Mouse (Mus musculus) B cell, adult 67 days (primary cell): ENCODE results near the gene Cort. TPM values are rescaled to one million over a fixed set of nuclear protein-coding genes. Genes with fewer than 3 reads are reported as not detected.

Experiments
- total RNA-seq, 2 experiments: library from RNA; stranded (reverse); gene quantifications; 4 replicates each; pipeline ENCODE4 v1.2.4; 2023

The Cort gene
- 1 to 10 TPM; 5.1 to 7.6 TPM for total RNA-seq

GRCm38 (mm10) chr4:149126663-149127062 is at the start of gene Cort:
Gene Cort (minus strand): TSS chr4:149126763.

GRCm38 (mm10) chr4:149166215-149166946 is 39.8 kb upstream of the Cort start, which contains the start of gene Pgd:
Gene Pgd (minus strand): TSS chr4:149166771.

GRCm38 (mm10) chr4:149136982-149137770 is 10.6 kb upstream of the Cort start, which contains the start of gene Cenps:
Gene Cenps (minus strand): TSS chr4:149137629.

GRCm38 (mm10) chr4:149103875-149104561 is 22.5 kb downstream of the Cort start, which contains the start of gene Dffa:
Gene Dffa (plus strand): TSS chr4:149104146.

GRCm38 (mm10) chr4:149099369-149100017 is 27.1 kb downstream of the Cort start, which contains the start of gene Pex14:
Gene Pex14 (minus strand): TSS chr4:149099876.

Other genes with a start within 250 kb of the Cort start
- gene Pex14, start 26.9 kb downstream of the Cort start, total RNA-seq: 10 to 100 TPM; 30.2 to 32.8 TPM
- gene Dffa, start 22.6 kb downstream of the Cort start, total RNA-seq: 10 to 100 TPM; 40.0 to 44.5 TPM
- gene Cenps, start 10.9 kb upstream of the Cort start, total RNA-seq: 10 to 100 TPM; 33.8 to 37.9 TPM
- gene Pgd, start 40.0 kb upstream of the Cort start, total RNA-seq: 10 to 100 TPM; 64.2 to 65.6 TPM
- 10 to 100 TPM; 14.4 to 16.4 TPM for gene Kif1b, start 180.9 kb upstream of the Cort start, total RNA-seq